Mouse (Mus musculus) heart, embryonic 10.5 days (tissue): ENCODE data around the gene Bahcc1. TPM values are rescaled to one million over a fixed set of nuclear protein-coding genes. Genes with fewer than 3 reads are reported as not detected.
A peak's percentile ranks its signal among the peaks of the same experiment; 100 is the strongest.

ENCODE experiments used
- DNase-seq: peaks from one replicate; pipeline ENCODE4 v3.0.0-alpha.2; 2017; ENCODE audit warnings: low spot score
- H3K27ac ChIP-seq: fragments of 300-500 bp; sonication (generic); 2 replicates; pipeline ENCODE4 v1.5.1; 2016; ENCODE audit warnings: mild to moderate bottlenecking
- H3K27me3 ChIP-seq: fragments of 300-500 bp; sonication (generic); 2 replicates; pipeline ENCODE4 v1.6.1; 2016; ENCODE audit warnings: mild to moderate bottlenecking; ENCODE audit not compliant: poor library complexity, insufficient read depth, severe bottlenecking
- H3K36me3 ChIP-seq: fragments of 300-500 bp; sonication (generic); 2 replicates; pipeline ENCODE4 v1.6.1; 2016; ENCODE audit warnings: mild to moderate bottlenecking, moderate library complexity
- H3K4me1 ChIP-seq: fragments of 300-500 bp; sonication (generic); 2 replicates; pipeline ENCODE4 v1.6.1; 2016; ENCODE audit warnings: mild to moderate bottlenecking
- H3K4me3 ChIP-seq: fragments of 300-500 bp; sonication (generic); 2 replicates; pipeline ENCODE4 v1.5.1; 2016; ENCODE audit warnings: mild to moderate bottlenecking, moderate library complexity
- H3K9me3 ChIP-seq: fragments of 300-500 bp; sonication (generic); 2 replicates; pipeline ENCODE4 v1.6.1; 2016; ENCODE audit warnings: mild to moderate bottlenecking, moderate library complexity
- WGBS: fragments of 180-500 bp; shearing (Covaris S2); methylation state at CpG from one replicate; pipeline ENCODE4 v1.1.7; 2016; 5-methylcytosine and 5-hydroxymethylcytosine counted together
- polyA plus RNA-seq: library from polyadenylated mRNA; unstranded; fragments of >200 nt; fragmentation: Nextera tagmentation; extraction: Ambion mirVana; gene quantifications from 2 replicates; pipeline ENCODE4 v1.2.1, GENCODE M21; 2016

Gene Bahcc1
- polyA plus RNA-seq, 1 experiment from 2014 or later: 12.9 TPM

DNA sequence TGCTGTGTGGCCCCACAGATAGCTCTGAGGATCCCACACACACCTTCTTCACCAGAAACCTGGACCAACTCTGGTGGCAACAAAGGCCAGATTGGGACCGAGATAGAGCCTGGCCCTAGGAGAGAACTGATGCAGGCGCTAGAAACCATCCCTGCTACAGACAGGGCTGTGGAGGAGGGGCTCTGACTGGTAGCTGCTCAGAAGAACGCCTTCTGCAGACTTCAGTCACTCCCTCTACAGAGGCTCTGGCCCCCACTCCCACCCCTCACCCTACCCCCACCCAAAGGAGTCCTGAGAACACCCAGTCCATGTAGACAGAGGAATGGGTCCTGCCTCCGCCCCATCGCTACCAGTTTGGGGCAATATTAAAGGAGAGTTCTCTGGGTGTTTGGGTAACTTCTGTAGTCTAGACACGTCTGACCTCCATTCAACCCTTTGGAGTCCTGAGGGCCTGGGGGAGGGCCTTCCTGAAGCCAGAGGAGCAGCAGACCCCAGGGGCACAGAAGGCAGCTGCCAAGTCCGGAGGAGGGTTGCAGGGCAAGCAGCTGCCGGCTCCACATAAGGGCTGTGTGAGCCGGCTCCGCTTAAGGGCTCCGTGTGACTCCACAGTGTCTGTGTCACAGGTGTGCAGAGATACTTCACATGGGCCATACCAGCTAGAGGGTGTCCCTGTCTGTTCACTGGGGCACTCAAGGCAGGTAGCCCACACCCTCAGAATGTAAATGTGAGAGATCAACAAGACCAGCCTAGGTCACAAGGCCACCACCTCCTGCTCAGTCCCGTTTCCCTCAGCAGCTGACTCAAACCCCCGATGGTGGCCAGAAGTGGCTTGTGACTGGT lies 63.8 kb downstream of the Bahcc1 start:
- WGBS: 49% methylated on average over 13 of the region's 13 CpGs

DNA sequence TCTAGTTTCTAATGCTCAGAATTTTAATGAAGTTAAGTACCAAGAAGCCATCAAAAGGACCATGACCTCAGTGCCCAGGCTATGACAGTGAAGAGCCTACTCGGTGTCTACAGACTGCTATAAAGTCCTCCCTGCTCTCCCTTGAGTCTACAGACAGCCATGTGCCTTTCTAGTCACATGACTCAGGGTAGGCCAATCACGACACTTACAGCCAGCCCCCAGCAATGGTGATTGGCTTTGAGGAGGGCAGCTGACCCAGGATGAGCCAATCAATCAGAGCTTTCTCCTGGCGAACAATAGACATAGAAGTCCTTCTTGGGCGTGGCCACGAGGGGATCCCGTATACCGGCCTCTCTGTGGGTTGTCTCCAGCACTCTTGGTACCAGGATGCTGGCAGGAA lies 65.0 kb downstream of the Bahcc1 start:
- no peak overlapping the region for H3K4me3 ChIP-seq

More for the DNA sequence above, 63.8 kb downstream of the Bahcc1 start:
- H3K27me3 ChIP-seq: no peaks in the 10 kb centered on the region
- 0 out of 2 replicates have a peak, but pooled peaks cover 5% of the 10 kb centered on the region for H3K36me3 ChIP-seq
- H3K4me3 ChIP-seq: peak overlapping the region; percentile 22; the same call in 1 of the 2 replicates
- H3K27ac ChIP-seq: peak overlapping the region; percentile 65
- peaks cover 74% of the 10 kb centered on the region for H3K4me1 ChIP-seq
- H3K9me3 ChIP-seq: no peaks in the 10 kb centered on the region
- DNase-seq: no peak

DNA sequence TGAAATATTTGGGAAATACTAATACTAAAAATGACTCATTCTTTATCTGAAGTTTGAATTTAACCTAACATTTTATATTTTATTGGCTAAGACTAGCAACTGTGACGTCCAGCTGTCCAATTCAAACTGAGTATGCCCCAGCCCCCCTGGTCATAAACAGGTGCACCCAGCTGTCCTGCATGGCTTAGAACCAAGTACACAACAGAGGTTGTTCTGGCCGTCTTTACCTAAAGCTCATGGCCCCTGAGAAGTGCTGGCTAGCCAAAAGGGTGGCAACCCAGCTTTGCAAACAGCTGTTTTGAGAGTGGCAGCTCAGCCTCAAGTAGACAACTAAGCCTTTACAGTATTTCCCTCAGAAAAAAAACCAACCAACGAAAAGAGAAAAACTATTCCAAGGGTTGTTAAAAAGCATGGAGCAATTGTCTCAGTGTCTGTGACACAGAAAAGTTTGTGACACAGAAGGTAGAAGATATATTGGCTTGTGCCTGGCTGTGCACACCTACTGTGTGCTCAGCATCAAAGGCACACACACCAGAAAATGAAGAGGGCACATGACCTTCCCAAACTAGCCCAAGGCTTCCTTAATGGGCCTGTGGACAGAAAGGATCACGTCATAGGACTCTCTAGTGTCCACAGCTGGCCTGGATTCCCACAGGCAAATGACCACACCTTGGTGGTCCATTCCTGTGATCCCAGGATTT lies 65.8 kb downstream of the Bahcc1 start:
- Histone ChIP-seq H3K36me3 (no peaks in the 10 kb centered on the region), H3K27ac (no peak overlapping the region), H3K4me3 (no peak overlapping the region), H3K9me3 (no peaks in the 10 kb centered on the region), H3K4me1 (peaks cover 73% of the 10 kb centered on the region), H3K27me3 (no peaks in the 10 kb centered on the region)
- WGBS: 86% methylated on average over 4 of the region's 4 CpGs
- no peak for DNase-seq

More for the DNA sequence above, 65.0 kb downstream of the Bahcc1 start:
- peaks cover 76% of the 10 kb centered on the region for H3K4me1 ChIP-seq
- H3K36me3 ChIP-seq: no peaks in the 10 kb centered on the region
- 68% methylated on average over 7 of the region's 7 CpGs for WGBS
- no peaks in the 10 kb centered on the region for H3K9me3 ChIP-seq
- no peaks in the 10 kb centered on the region for H3K27me3 ChIP-seq
- DNase-seq: no peak
- peak overlapping the region; percentile 62; the same call in 1 of the 2 replicates for H3K27ac ChIP-seq

DNA sequence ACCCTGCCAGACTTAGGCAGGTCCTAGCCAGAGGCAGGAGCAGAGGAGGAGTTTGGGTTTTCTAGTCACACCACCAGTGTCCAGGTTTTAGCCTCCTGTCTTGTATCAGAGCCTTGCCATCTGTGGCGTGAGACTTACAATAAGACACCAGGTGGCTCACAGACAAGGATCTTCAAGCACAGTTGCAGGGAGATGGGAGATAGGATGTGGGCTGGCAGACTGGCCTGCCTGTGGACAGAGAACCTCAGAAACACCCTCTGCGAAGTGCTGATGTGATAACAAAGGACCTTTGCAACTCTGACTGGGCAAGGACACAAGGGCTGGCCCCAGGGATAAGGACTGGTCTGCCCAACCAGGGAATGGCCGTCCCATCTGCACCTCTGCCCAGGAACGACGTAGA lies 66.7 kb downstream of the Bahcc1 start:
- Histone ChIP-seq H3K4me3 (0 out of 2 replicates have a peak overlapping the region, but pooled peaks have one; percentile 3), H3K4me1 (peaks cover 73% of the 10 kb centered on the region), H3K9me3 (no peaks in the 10 kb centered on the region), H3K27me3 (no peaks in the 10 kb centered on the region), H3K36me3 (no peaks in the 10 kb centered on the region), H3K27ac (peak overlapping the region; percentile 68)
- DNase-seq: peak; percentile 90
- WGBS: 16% methylated on average over 5 of the region's 5 CpGs

DNA sequence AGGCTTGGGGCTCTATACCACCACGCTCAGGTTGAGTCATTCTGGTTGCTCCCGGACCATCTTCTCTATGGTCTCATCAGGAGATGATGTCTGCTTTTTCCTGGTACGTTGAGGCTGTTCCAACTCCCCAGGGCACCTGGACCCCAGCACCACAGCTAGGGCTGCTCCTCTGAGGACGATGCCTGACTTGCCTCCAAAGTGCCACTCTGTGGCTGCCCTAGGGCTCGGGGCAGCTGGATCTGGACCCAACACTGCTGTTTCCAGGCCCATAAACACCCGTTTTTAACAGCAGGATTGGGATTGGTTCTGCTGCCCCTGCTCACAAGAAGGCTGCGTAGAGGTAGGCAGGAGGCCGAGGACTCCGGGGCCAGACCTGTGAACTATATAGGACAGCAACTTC lies 70.4 kb downstream of the Bahcc1 start:
- peaks cover 70% of the 10 kb centered on the region for H3K4me1 ChIP-seq
- no peaks in the 10 kb centered on the region for H3K9me3 ChIP-seq
- no peak overlapping the region for H3K4me3 ChIP-seq
- DNase-seq: no peak
- WGBS: 78% methylated on average over 9 of the region's 9 CpGs
- H3K36me3 ChIP-seq: no peaks in the 10 kb centered on the region
- H3K27ac ChIP-seq: peak overlapping the region; percentile 98
- no peaks in the 10 kb centered on the region for H3K27me3 ChIP-seq

DNA sequence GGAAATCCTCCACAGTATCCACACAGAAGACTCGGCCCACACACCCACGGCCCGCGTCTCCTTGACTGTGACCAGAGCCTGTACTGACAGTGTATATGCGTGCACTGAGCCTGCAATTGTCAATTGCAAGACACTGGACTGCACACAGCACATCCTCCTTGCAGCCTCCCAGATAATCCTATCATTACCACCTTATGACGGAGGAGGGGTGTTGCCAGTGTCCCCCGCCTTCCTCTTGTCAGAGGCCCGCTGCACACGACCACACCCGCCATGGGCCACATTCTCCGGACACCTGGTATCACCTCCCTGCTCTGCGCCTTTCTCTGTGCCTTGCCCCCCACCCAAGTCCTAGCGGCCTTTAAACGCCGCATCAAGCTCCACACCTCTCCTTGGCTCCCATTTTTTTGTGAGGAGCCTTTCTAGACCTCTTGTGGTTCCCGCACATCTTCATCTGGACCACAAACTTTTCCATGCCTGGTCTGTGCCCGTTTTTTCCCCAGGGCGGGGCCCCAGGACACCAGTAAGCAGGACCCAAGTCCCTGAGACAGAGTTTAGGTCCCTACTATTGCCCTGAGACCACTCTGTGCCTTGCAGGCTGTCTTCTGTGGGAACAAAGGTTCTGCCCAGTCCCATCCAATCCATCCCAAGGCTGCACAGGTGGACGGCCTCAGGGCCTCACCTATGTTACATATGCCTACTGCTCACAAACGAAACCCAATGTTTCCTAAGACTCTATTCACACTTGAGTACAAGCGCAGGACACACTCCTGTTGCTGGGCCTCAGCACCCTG lies 71.0 kb downstream of the Bahcc1 start:
- peak overlapping the region; percentile 71 for H3K4me3 ChIP-seq
- H3K4me1 ChIP-seq: peaks cover 76% of the 10 kb centered on the region
- 72% methylated on average over 21 of the region's 21 CpGs for WGBS
- H3K36me3 ChIP-seq: no peaks in the 10 kb centered on the region
- peak overlapping the region; percentile 98 for H3K27ac ChIP-seq
- H3K27me3 ChIP-seq: no peaks in the 10 kb centered on the region
- DNase-seq: peak; percentile 93
- no peaks in the 10 kb centered on the region for H3K9me3 ChIP-seq

DNA sequence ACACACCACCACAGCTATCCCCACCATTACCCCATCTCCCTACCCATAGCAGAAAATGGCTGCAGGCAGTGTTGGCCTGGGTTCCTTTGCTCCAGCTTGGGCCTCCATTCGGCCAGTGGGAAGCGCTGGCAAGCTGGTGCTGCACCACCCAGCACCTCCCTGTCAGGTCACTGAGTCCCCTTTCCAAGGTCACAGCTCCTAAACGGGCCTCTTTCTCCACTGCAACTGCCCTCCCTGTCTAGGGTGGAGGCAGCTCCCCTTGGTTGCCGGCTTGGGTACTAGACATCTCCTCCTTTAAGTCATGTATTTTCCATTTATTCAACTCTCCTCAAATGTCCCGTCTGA lies 71.6 kb downstream of the Bahcc1 start:
- Histone ChIP-seq H3K27me3 (no peaks in the 10 kb centered on the region), H3K4me3 (peak overlapping the region; percentile 71), H3K27ac (peak overlapping the region; percentile 98), H3K9me3 (no peaks in the 10 kb centered on the region), H3K4me1 (peaks cover 71% of the 10 kb centered on the region), H3K36me3 (no peaks in the 10 kb centered on the region)
- DNase-seq: no peak
- WGBS: 45% methylated on average over 5 of the region's 5 CpGs

DNA sequence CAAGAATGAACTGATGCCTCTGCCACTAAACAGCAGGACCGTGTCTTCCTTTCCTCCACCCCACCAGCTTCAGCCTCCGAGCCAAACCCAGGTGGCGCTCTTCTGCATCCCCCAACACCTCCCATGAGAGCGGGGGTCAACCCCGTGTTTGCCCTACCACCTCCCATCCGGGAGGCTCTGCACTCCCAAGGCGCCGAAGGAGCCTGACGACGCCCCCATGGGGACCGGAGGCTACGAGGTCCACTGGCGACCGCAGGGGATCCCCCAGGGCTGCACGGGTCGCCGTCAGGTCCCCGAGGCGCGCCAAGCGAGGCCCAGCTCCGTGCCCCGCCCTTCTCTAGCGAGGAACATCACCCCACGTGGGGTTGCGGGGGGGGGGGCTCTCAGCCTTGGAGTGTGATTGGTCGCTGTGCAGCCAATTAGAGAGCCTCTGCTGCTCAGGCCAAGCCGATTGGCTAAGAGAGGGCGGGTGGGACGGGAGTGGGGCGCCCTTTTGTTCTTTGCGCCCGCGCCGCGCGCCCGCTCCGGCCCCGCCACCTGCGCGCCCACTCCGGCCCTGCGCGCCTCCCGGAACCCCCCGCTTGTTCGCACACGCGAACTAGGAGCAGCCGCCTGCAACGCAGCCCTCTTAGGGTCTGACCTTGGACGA lies 72.3 kb downstream of the Bahcc1 start:
- WGBS: under 1% methylated on average over 53 of the region's 53 CpGs
- Histone ChIP-seq H3K36me3 (no peaks in the 10 kb centered on the region), H3K27me3 (no peaks in the 10 kb centered on the region), H3K4me1 (peaks cover 64% of the 10 kb centered on the region), H3K4me3 (peak overlapping the region; percentile 71), H3K27ac (peak overlapping the region; percentile 98), H3K9me3 (no peaks in the 10 kb centered on the region)
- DNase-seq: peak; percentile 99

DNA sequence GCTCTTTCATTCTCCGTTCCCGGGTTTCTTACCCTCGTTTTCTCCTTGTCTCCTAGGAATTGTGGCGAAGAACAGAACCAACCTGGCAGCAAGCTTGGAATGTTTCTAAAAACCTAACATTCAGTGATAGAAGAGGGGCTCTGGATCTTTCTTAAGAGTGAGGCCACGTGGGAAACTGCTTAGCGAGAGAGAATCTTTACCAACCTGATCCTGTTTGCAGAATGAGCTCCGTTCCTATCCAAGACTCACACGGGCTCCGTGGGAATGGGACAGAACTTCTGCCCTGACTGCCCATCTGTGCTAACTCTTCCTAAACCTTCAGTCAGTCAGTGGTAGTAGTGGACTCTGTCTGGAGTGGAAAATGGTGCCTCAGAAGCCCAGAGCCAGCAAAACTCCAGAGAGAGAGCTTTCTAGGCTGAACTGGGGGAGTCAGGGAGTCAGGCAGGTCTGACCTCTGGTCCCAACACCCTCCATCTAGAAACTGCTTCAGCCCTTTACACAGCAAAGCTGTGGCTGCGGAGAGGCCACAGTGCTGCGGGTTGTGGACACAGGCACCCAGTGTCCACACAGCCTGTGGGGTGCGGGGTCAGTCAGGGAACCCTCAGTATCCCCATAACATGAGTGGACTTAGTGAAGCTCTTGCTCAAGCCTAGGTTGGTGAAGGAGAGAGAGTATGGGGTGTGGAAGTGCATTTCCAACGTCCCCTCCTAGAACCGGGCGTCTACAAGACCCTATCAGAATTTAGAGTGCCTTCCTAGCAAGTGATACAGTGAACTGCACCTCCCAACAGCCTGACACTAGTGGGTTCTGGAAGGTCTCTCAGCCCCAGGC lies 73.0 kb downstream of the Bahcc1 start:
- Histone ChIP-seq H3K27ac (peak overlapping the region; percentile 98), H3K9me3 (no peaks in the 10 kb centered on the region), H3K27me3 (no peaks in the 10 kb centered on the region), H3K4me1 (peaks cover 63% of the 10 kb centered on the region), H3K36me3 (no peaks in the 10 kb centered on the region), H3K4me3 (peak overlapping the region; percentile 71)
- WGBS: 18% methylated on average over 15 of the region's 15 CpGs
- peak; percentile 76 for DNase-seq

DNA sequence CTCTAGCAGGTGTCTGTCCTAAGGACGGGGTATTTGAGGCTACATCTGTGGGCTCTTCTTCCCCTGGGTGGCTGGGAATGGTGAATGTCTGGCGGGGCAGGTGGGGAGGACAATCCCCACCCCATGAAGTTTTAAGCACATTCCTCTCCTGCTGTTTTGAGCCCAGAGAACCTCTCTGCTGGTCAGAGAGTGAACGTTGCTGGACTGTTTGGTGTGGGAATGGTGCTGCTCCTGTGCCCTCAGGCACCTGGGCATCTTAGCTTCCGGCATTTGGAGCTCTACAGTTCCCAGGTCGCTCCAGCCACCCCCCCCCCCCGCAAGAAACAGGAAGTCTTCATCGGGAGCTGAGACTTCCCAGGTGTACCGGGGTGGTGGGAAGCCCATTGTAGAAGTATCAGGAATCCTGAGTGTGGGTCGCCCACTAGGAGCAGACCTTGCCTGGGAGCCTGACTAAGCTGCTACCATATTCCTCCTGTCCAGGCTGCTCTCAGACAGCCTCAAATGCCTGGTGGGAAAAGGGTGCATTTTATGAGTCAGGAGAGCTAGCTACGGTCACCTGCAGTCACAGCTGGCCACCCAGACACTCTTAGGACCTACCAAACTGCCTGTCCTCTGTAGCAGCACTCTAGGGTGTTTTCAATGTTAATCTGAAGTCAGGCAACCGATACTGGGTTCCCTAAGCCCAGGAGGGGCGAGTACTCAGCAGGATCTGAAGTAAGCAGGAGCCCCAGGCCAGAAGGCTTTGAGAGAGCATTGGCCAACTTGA lies 73.8 kb downstream of the Bahcc1 start:
- DNase-seq: peak; percentile 78
- Histone ChIP-seq H3K4me3 (peak overlapping the region; percentile 71), H3K36me3 (no peaks in the 10 kb centered on the region), H3K27ac (peak overlapping the region; percentile 98), H3K9me3 (no peaks in the 10 kb centered on the region), H3K27me3 (no peaks in the 10 kb centered on the region), H3K4me1 (peaks cover 70% of the 10 kb centered on the region)
- WGBS: 47% methylated on average over 12 of the region's 12 CpGs

DNA sequence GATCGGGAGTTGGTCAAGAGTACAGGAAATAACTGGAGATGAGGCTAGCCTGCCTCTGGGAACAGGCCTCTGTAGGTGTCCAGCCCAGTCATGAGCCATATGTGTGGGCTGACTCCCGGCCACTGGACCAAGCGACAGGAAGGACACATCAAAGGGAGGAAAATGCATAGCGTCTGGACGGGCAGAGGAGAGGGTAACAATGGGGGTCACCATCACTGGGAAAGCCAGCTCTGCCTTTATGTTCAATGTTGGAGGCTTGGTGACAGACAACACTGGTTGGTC lies 74.3 kb downstream of the Bahcc1 start:
- Histone ChIP-seq H3K27ac (peak overlapping the region; percentile 98), H3K9me3 (no peaks in the 10 kb centered on the region), H3K4me1 (peaks cover 70% of the 10 kb centered on the region), H3K4me3 (peak overlapping the region; percentile 71), H3K36me3 (no peaks in the 10 kb centered on the region), H3K27me3 (no peaks in the 10 kb centered on the region)
- WGBS: 17% methylated on average over 5 of the region's 5 CpGs
- no peak for DNase-seq
